Mouse (Mus musculus): ENCODE results near the gene Osbpl3.

- TF ChIP-seq TAL1 (IDR thresholded peaks at IDR 0.05; ENCODE audit: low read length) (no peak), GATA1 (IDR thresholded peaks at IDR 0.05; ENCODE audit: low read length) (no peak)
These were observed 134.3 kb downstream of the Osbpl3 start for GRCm38 (mm10) chr6:50321739-50322138.
